Mouse (Mus musculus) neural tube, embryonic 11.5 days (tissue): ENCODE results near the gene Fxr2. TPM values are rescaled to one million over a fixed set of nuclear protein-coding genes. Genes with fewer than 3 reads are reported as not detected.

Experiments used
- ATAC-seq: fragments of 200-750 bp; cut with Nextera tagmentation; 2 replicates; pipeline ENCODE4 v1.8.0; 2017; ENCODE audit warnings: moderate number of reproducible peaks, mild to moderate bottlenecking, moderate TSS enrichment, moderate library complexity; ENCODE audit not compliant: insufficient read depth, low FRiP score, low TSS enrichment
- DNase-seq: peaks from one replicate; pipeline ENCODE4 v3.0.0-alpha.2; 2015; ENCODE audit warnings: low spot score
- H3K27ac ChIP-seq: fragments of 300-500 bp; sonication (generic); 2 replicates; pipeline ENCODE4 v1.5.1; 2014; ENCODE audit warnings: low read depth, mild to moderate bottlenecking, low read length
- H3K27me3 ChIP-seq: fragments of 300-500 bp; sonication (generic); 2 replicates; pipeline ENCODE4 v1.6.1; 2014; ENCODE audit warnings: mild to moderate bottlenecking, low read length, mixed read lengths; ENCODE audit not compliant: control insufficient read depth, insufficient read depth
- H3K36me3 ChIP-seq: fragments of 300-500 bp; sonication (generic); 2 replicates; pipeline ENCODE4 v1.6.1; 2014; ENCODE audit warnings: mild to moderate bottlenecking, low read length, moderate library complexity, mixed read lengths; ENCODE audit not compliant: control insufficient read depth, insufficient read depth
- H3K4me1 ChIP-seq: fragments of 300-500 bp; sonication (generic); 2 replicates; pipeline ENCODE4 v1.6.1; 2014; ENCODE audit warnings: low read length, mixed read lengths; ENCODE audit not compliant: control insufficient read depth, insufficient read depth
- H3K4me2 ChIP-seq: fragments of 300-500 bp; sonication (generic); 2 replicates; pipeline ENCODE4 v1.6.1; 2014; ENCODE audit warnings: low read depth, mild to moderate bottlenecking, moderate library complexity
- H3K4me3 ChIP-seq: fragments of 300-500 bp; sonication (generic); 2 replicates; pipeline ENCODE4 v1.5.1; 2014; ENCODE audit warnings: low read depth, low read length
- H3K9ac ChIP-seq: fragments of 300-500 bp; sonication (generic); 2 replicates; pipeline ENCODE4 v1.6.1; 2014; ENCODE audit warnings: mild to moderate bottlenecking, low read length
- H3K9me3 ChIP-seq: fragments of 300-500 bp; sonication (generic); 2 replicates; pipeline ENCODE4 v1.6.1; 2016; ENCODE audit warnings: low read length; ENCODE audit not compliant: control insufficient read depth
- WGBS: fragments of 180-500 bp; shearing (Covaris S2); extraction: QIAGEN DNeasy Blood & Tissue Kit; methylation state at CpG from one replicate; pipeline ENCODE4 v1.1.7; 2014; 5-methylcytosine and 5-hydroxymethylcytosine counted together
- polyA plus RNA-seq: library from polyadenylated mRNA; unstranded; fragments of >200 nt; fragmentation: Nextera tagmentation; extraction: Ambion mirVana; gene quantifications from 2 replicates; pipeline ENCODE4 v1.2.1, GENCODE M21; 2014

Fxr2 gene
- polyA plus RNA-seq, 1 experiment from 2014 or later = 40.3 TPM

DNA sequence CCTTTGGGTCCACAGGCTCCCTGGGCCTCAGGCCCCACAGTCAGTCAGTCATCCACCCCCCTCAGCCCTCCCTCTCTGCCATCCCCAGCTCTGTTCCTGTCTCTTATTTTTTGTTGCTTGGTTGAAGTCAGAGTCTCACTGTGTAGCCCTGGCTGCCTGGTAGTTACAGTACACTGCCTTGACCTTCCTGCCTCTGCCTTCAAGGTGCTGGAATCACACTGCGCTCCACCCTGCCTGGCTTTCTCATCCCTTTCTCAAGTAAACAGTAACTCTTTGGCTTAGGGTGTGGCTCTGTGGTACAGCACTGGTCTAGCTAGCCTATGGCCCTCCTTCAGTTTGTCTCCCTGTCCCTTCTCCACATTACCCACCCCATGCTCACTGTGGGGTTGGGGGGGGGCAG, 57.1 kb downstream of the Fxr2 start:
- ATAC-seq = no peak
- WGBS = 100% methylated on average over 1 of the region's 1 CpGs
- Histone ChIP-seq H3K27me3 (0 out of 2 replicates have a peak, but pooled peaks cover 1% of the 10 kb centered on the region), H3K9ac (no peak overlapping the region), H3K27ac (no peak overlapping the region), H3K4me3 (no peak overlapping the region), H3K9me3 (no peaks in the 10 kb centered on the region), H3K4me1 (no peaks in the 10 kb centered on the region), H3K4me2 (no peak overlapping the region), H3K36me3 (no peaks in the 10 kb centered on the region)
- no peak for DNase-seq

DNA sequence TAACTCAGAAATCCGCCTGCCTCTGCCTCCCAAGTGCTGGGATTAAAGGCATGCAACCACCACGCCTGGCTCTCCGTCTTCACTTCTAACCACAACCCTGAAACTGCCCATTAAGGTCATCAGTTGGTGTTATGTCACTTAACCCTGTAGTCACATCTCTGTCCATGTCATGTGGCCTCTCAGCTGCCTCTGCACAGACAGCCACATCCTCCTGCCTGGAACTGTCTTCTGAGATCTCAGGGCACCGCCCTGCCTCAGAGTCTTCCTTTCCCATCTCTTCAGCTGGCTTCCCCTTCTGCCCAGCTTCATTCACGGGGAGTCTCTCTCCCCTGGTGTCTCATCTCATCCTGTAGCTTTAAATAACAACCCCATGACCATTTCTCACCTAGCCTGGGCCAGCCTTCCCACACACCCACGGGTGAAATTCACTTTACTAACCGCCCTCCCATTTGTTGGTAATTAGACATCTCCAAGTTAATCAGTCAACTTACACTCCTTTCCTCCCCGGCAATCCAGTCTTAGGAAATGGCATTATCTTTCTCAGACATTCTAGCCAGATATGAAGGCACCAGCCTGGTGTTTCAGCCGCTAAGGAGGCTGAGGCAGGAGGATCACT, 59.5 kb downstream of the Fxr2 start:
- no peak overlapping the region for H3K9ac ChIP-seq
- no peak overlapping the region for H3K4me3 ChIP-seq
- no peak for DNase-seq
- peaks cover 9% of the 10 kb centered on the region; the same call in 1 of the 2 replicates for H3K4me1 ChIP-seq
- no peak overlapping the region for H3K4me2 ChIP-seq
- no peaks in the 10 kb centered on the region for H3K9me3 ChIP-seq
- no peaks in the 10 kb centered on the region for H3K36me3 ChIP-seq
- 0 out of 2 replicates have a peak, but pooled peaks cover 3% of the 10 kb centered on the region for H3K27me3 ChIP-seq
- 81% methylated on average over 9 of the region's 9 CpGs for WGBS
- no peak overlapping the region for H3K27ac ChIP-seq
- ATAC-seq = no peak

DNA sequence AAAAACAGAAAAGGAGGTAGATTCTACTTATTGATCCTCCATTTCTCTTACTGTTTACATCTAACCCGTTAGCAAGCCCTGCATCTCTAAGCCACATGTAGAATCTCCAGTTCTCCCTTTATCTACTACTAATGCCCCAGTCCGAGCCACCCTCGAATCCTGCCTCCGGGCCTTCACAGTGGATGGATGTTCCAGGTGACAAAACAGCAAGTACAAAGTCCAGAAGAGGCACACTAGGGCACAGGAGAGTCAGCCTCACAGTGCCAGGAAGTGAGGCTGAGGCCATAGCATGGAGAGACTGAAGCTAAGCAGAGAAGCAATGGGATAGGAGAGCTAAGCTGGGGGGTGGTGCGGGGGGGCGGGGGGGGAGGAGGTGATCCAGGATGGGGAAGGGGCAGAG, 60.1 kb downstream of the Fxr2 start:
- no peak overlapping the region for H3K4me2 ChIP-seq
- H3K9ac ChIP-seq = no peak overlapping the region
- peaks cover 9% of the 10 kb centered on the region; the same call in 1 of the 2 replicates for H3K4me1 ChIP-seq
- ATAC-seq = no peak
- no peaks in the 10 kb centered on the region for H3K36me3 ChIP-seq
- no peaks in the 10 kb centered on the region for H3K9me3 ChIP-seq
- no peak overlapping the region for H3K27ac ChIP-seq
- WGBS = 85% methylated on average over 6 of the region's 6 CpGs
- 0 out of 2 replicates have a peak, but pooled peaks cover 3% of the 10 kb centered on the region for H3K27me3 ChIP-seq
- DNase-seq = no peak
- H3K4me3 ChIP-seq = no peak overlapping the region

DNA sequence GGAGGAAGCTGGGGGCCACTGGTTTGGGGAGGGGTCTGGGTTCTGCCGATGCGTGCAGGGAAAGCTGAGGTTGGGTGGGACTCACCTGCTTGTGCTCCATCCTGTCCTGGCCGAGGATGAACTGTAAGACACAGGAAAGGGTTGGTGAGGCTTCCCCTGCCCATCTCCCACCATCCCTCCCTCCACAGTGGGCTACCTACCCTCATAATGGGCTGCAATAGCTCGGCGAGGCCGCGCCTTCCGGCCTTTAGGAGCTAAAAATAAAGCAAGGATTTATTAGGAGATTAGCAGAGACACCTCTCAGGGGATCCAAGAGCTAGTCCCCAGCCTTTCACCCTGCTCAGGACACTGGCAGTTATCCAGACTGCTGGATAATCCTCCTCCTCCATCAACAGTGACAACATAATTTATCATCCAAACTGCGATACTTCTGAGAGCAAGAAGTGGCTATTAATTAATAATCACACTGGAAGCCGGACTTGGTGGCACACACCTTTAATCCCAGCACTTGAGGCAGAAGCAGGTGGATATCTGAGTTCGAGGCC, 60.7 kb downstream of the Fxr2 start:
- no peaks in the 10 kb centered on the region for H3K36me3 ChIP-seq
- peaks cover 9% of the 10 kb centered on the region; the same call in 1 of the 2 replicates for H3K4me1 ChIP-seq
- no peak overlapping the region; the same call in 1 of the 2 replicates for H3K9ac ChIP-seq
- no peak for DNase-seq
- no peak overlapping the region for H3K27ac ChIP-seq
- no peak overlapping the region for H3K4me2 ChIP-seq
- ATAC-seq = no peak
- H3K27me3 ChIP-seq = 0 out of 2 replicates have a peak, but pooled peaks cover 3% of the 10 kb centered on the region
- H3K4me3 ChIP-seq = no peak overlapping the region
- WGBS = 63% methylated on average over 11 of the region's 11 CpGs
- no peaks in the 10 kb centered on the region for H3K9me3 ChIP-seq

DNA sequence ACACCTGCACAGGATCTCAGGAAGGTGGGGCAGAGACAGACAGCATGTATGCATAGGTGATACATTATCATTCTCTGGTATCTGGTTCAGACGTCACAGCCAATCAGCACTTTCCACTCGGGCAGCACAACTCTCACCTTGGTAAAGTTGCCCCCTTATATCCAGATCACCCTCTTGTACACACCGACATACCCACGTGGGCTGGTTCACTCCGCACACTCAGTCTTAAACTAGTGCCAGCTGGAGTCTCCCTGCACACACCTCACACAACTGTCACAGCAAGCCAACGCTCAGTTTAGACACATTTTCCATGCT, 62.2 kb downstream of the Fxr2 start:
- 35% methylated on average over 6 of the region's 6 CpGs for WGBS
- Histone ChIP-seq H3K4me1 (peaks cover 9% of the 10 kb centered on the region; the same call in 1 of the 2 replicates), H3K9ac (no peak overlapping the region), H3K9me3 (no peaks in the 10 kb centered on the region), H3K4me3 (peak overlapping the region; percentile 43; the same call in 1 of the 2 replicates), H3K36me3 (no peaks in the 10 kb centered on the region), H3K27ac (no peak overlapping the region), H3K4me2 (peak overlapping the region; percentile 84), H3K27me3 (0 out of 2 replicates have a peak, but pooled peaks cover 3% of the 10 kb centered on the region)
- DNase-seq (no peak), ATAC-seq (no peak)

DNA sequence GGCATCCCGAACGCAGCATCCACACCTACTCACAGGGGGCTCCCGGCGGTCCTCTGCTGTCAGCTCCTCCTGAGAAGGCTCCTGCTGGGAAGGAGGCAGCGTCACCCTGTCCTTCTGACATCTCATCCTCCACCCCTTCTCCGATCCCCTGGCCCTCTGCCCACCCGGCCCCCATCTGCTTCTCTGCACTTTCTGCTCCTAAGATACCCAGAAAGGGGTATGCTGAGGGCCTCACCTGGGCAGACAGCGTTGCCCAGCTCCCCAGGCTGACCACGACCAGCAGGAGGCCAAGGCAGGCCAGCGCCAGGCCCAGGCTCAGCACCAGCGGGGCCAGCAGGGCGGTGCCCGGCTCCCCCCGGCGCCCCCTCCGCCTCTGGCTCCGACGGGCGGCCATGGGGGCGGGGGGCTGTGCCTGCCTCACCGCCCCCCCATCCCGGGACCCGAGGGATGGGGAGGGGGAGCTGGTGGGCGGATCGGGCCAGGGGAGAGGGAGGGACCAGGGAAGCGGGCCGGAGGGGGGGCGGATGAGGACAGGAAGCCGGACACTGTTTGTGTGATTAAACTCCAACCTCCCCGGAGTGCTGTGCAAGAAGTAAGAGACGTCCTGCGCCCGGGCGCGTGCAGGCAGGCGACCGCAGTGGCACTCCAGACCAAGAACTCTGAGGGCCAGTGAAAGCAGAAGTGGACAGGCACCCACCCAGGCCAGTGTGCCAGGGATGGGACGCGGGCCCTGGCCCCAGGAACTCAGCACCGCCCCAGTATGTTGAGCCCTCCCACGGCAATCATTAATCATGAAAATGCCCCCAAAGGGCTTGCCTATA, 62.8 kb downstream of the Fxr2 start, which contains the start of the genes Tnfsf12 and Tnfsfm13:
TSS of gene Tnfsf12 (minus strand) at position 489 of the 821 bp plus-strand sequence.
TSS of gene Tnfsfm13 (minus strand) at position 738 of the 821 bp plus-strand sequence.
- Histone ChIP-seq H3K4me1 (peaks cover 9% of the 10 kb centered on the region; the same call in 1 of the 2 replicates), H3K9me3 (no peaks in the 10 kb centered on the region), H3K4me3 (peak within 1 kb of the TSS; percentile 43), H3K9ac (peak within 1 kb of the TSS; percentile 77), H3K27ac (no peak within 1 kb of the TSS), H3K27me3 (0 out of 2 replicates have a peak, but pooled peaks cover 3% of the 10 kb centered on the region), H3K36me3 (no peaks in the 10 kb centered on the region), H3K4me2 (peak within 1 kb of the TSS; percentile 84)
- DNase-seq = peak; percentile 55
- no peak for ATAC-seq
- under 1% methylated on average over 41 of the region's 41 CpGs for WGBS

DNA sequence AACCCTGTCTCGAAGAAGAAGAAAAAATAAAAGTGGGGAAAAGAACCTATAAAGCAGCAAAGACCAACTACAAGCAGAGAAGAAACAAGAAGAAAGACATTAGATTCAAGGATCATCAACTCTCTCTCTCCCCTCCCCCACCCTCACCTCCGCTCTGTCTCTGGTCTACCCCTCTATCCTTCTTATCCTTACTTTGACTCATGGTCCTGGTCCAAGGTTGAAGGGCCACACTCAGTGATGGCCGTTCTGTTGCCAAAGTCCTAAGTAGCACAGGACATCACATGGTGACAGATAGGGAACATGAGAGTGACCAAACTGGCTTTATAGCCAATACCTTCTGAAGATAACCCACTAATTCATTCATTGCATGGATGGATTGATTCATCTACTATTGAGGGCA, 64.6 kb downstream of the Fxr2 start:
- no peaks in the 10 kb centered on the region for H3K9me3 ChIP-seq
- H3K4me1 ChIP-seq = peaks cover 9% of the 10 kb centered on the region; the same call in 1 of the 2 replicates
- no peak overlapping the region for H3K27ac ChIP-seq
- no peak for DNase-seq
- no peak overlapping the region for H3K4me2 ChIP-seq
- 83% methylated on average over 3 of the region's 3 CpGs for WGBS
- H3K36me3 ChIP-seq = no peaks in the 10 kb centered on the region
- 0 out of 2 replicates have a peak, but pooled peaks cover 3% of the 10 kb centered on the region for H3K27me3 ChIP-seq
- ATAC-seq = no peak
- no peak overlapping the region for H3K9ac ChIP-seq
- no peak overlapping the region for H3K4me3 ChIP-seq

DNA sequence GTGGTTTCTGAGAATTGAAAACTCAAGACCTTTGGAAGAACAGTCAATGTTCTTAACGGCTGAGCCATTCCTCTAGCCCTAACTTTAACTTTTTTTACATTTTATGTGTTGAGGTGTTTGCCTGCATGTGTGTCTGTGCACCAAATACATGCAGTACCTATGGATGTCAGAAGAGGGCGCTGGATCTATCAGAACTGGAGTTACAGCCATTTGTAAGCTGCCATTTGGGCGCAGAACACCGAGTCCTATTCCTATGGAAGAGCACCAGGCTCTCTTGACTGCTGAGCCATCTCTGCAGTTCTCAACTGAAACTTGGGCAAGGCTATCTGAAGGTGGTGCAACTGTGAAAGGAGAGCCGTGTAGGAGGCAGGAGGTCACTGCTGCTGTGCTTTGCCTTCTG, 65.8 kb downstream of the Fxr2 start:
- Histone ChIP-seq H3K4me2 (no peak overlapping the region), H3K9ac (no peak overlapping the region), H3K36me3 (no peaks in the 10 kb centered on the region), H3K27ac (no peak overlapping the region), H3K9me3 (no peaks in the 10 kb centered on the region), H3K4me3 (no peak overlapping the region), H3K27me3 (0 out of 2 replicates have a peak, but pooled peaks cover 3% of the 10 kb centered on the region), H3K4me1 (peaks cover 9% of the 10 kb centered on the region; the same call in 1 of the 2 replicates)
- ATAC-seq = no peak
- WGBS = 70% methylated on average over 5 of the region's 5 CpGs
- no peak for DNase-seq
